Mouse (Mus musculus): ENCODE results near the gene Gak. TPM values are rescaled to one million over a fixed set of nuclear protein-coding genes. Genes with fewer than 3 reads are reported as not detected.

Gene Gak
- total RNA-seq, 2 experiments from 2014 or later, result 87.3 to 90.5 TPM

- DNase-seq (ENCODE audit: low spot score in 2 of 2), result no peak
- intact Hi-C loops (cut with DNase I), result no loop called here
Observed at GRCm38 (mm10) chr5:108547636-108548035, 81.9 kb downstream of the Gak start.

DNA sequence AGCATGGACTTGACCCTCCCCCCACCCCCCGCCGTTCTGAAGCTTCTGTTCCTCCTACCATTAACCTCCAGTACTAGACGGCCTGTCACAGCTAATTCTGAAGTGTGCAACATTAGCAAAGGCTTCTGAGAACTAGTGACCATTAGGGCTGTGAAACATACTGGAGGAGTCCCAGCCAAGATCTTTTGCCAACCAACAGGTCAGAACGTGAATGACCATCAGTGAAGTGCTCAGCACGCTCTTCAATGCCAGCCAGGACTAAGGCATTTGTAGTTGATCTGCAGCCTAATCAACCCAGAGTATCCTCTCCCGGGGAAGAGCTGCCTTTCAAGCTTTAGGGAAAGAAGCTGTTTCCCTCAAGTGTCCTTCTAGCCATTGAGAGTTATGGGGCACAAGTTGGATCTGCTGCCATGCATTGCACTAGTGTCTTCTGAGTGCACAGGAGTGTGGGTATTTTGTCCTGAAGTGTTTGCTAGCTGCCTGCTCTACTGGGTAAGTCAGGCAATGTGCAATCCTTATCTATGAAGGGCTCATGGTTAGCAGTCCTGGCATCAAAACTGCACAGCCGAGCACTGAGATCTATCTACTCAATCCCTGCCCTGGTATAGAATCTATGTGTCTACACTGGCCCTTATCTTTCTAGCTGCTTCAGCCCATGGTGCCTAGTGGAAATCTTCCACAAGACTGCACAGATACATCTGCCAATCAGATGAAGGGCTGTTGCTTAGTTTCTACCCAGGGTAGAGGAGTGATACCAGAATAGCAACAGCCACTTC lies 85.9 kb downstream of the Gak start:
- no peak for DNase-seq (ENCODE audit: low spot score in 2 of 2)
- intact Hi-C loops (cut with DNase I), result no loop called here

GRCm38 (mm10) chr5:108534188-108534587 lies 95.4 kb downstream of the Gak start:
- intact Hi-C loops (cut with DNase I), result no loop called here
- DNase-seq (ENCODE audit: low spot score in 2 of 2), result no peak

- no peak for DNase-seq (ENCODE audit: low spot score in 2 of 2)
- intact Hi-C loops (cut with DNase I), result no loop called here
Observed at GRCm38 (mm10) chr5:108522597-108522996, 107.0 kb downstream of the Gak start.

GRCm38 (mm10) chr5:108521896-108522295 lies 107.7 kb downstream of the Gak start:
- intact Hi-C loops (cut with DNase I), result no loop called here
- peak in 1 of 2 experiments; percentile 25 for DNase-seq (ENCODE audit: low spot score in 2 of 2)

DNA sequence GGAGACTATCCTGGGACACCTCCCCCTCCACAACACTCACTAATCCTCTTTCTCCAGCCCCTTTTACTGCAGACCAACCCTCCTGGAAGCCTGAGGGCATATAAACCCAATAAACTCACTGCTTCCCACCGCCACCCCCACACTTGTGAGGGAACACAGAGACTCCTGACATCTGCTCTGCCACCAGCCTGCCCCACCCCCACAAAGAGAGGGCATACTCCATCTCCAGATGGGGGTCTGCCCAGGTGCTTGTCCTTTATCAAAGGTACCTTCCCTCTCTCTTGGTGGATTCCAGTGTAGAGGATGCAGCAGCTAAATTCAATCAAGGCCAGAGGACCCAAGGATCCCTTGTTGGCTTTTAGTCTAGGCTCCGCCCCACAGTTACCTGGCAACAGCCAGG lies 108.5 kb downstream of the Gak start:
- intact Hi-C loops (cut with DNase I), result no loop called here
- no peak for DNase-seq (ENCODE audit: low spot score in 2 of 2)

- no peak for DNase-seq (ENCODE audit: low spot score in 2 of 2)
- intact Hi-C loops (cut with DNase I), result no loop called here
Observed at GRCm38 (mm10) chr5:108520153-108520552, 109.4 kb downstream of the Gak start.

Other genes with a start within 250 kb of the Gak start
- under 1 TPM; 0.13 to 0.19 TPM for gene Pde6b, start 241.4 kb downstream of the Gak start, total RNA-seq (2021)
- 100 to 1,000 TPM; 253 to 266 TPM for gene Atp5k, start 195.3 kb downstream of the Gak start, total RNA-seq (2021)
- gene Mfsd7a, start 180.9 kb downstream of the Gak start, total RNA-seq (2021), result under 1 TPM; 0.22 to 0.51 TPM
- 10 to 100 TPM; 60.6 to 64.4 TPM for gene Pcgf3, start 168.5 kb downstream of the Gak start, total RNA-seq (2021)
- 100 to 1,000 TPM; 527 to 537 TPM for gene Cplx1, start 79.7 kb downstream of the Gak start, total RNA-seq (2021)
- gene Tmem175, start within 50 bp of the Gak start, total RNA-seq (2021), result 10 to 100 TPM; 38.3 to 44.2 TPM
- 1 to 10 TPM; 9.6 TPM for gene Idua, start 30.6 kb upstream of the Gak start, total RNA-seq (2021)
- gene Dgkq, start 39.9 kb upstream of the Gak start, total RNA-seq (2021), result 10 to 100 TPM; 51.4 to 53.5 TPM
- 1 to 10 TPM; 1.3 to 2.6 TPM for gene Slc26a1, start 45.8 kb upstream of the Gak start, total RNA-seq (2021)
- 10 to 100 TPM; 14.4 to 20.7 TPM for gene Fgfrl1, start 62.6 kb upstream of the Gak start, total RNA-seq (2021)
- not detected for gene Rnf212, start 145.2 kb upstream of the Gak start, total RNA-seq (2021)
- gene Tmed11, start 165.6 kb upstream of the Gak start, total RNA-seq (2021), result not detected
- gene Vmn2r8, start 179.1 kb upstream of the Gak start, total RNA-seq (2021), result not detected
- not detected for gene Vmn2r9, start 222.8 kb upstream of the Gak start, total RNA-seq (2021)